Mouse (Mus musculus) macrophage (primary cell): Measurements from ENCODE around the gene Glycam1. TPM values are rescaled to one million over a fixed set of nuclear protein-coding genes. Genes with fewer than 3 reads are reported as not detected.
A peak's percentile ranks its signal among the peaks of the same experiment; 100 is the strongest.
"Not testable (repeated sequence)": the region's sequence is repeated elsewhere in the genome, so short reads cannot be mapped to it uniquely, and the experiment has no call there.

Source experiments
- H3K27ac ChIP-seq: fragments of 350-480 bp; formaldehyde crosslinking; 2 replicates; pipeline ENCODE4 v1.9.0; 2021
- H3K36me3 ChIP-seq: fragments of 350-480 bp; formaldehyde crosslinking; 2 replicates; pipeline ENCODE4 v1.9.0; 2021; ENCODE audit errors: inconsistent target
- H3K4me3 ChIP-seq: fragments of 350-480 bp; formaldehyde crosslinking; 2 replicates; pipeline ENCODE4 v1.9.0; 2021; ENCODE audit errors: inconsistent target
- H3K79me2 ChIP-seq: fragments of 350-480 bp; formaldehyde crosslinking; 2 replicates; pipeline ENCODE4 v1.9.0; 2021; ENCODE audit errors: inconsistent target
- WGBS: methylation state at CpG from one replicate; pipeline ENCODE4 v1.1.7; 2026; ENCODE audit warnings: inconsistent platforms; ENCODE audit not compliant: missing documents; 5-methylcytosine and 5-hydroxymethylcytosine counted together
- polyA plus RNA-seq: library from polyadenylated mRNA; stranded (reverse); fragments of 250-400 nt; gene quantifications from 3 replicates; pipeline ENCODE4 v1.2.4, GENCODE M21; 2018; ENCODE audit warnings: inconsistent platforms
- total RNA-seq, 78 experiments: library from RNA; depleted of rRNA; stranded (reverse); fragments of 250-400 nt; gene quantifications; 1 replicate in 9 of 78; 2 replicates in 24 of 78; 3 replicates in 43 of 78; 4 replicates in 2 of 78; pipeline ENCODE4 v1.2.4; 2018; ENCODE audit warnings: inconsistent platforms in 56 of 78

Gene Glycam1
- not detected for total RNA-seq (2018; cell fraction: chromatin; rRNA removed)
- not detected for total RNA-seq (2018; cell fraction: cytosol; rRNA removed)
- total RNA-seq (2018; cell fraction: nucleus; rRNA removed): not detected
- polyA plus RNA-seq: not detected in 3 replicates

- Histone ChIP-seq H3K4me3 (no peak within 1 kb of the TSS), H3K27ac (no peak within 1 kb of the TSS), H3K79me2 (no peaks in the 10 kb centered on the region), H3K36me3 (no peaks in the 10 kb centered on the region)
Observed at GRCm38 (mm10) chr15:103564981-103565380, at the start of gene Glycam1. Glycam1 (minus strand) TSS chr15:103565081.

- Histone ChIP-seq H3K36me3 (no peaks in the 10 kb centered on the region), H3K79me2 (no peaks in the 10 kb centered on the region), H3K4me3 (no peak overlapping the region), H3K27ac (no peak overlapping the region)
- 80% methylated on average over 1 of the region's 1 CpGs for WGBS
Observed at GRCm38 (mm10) chr15:103604481-103604880, 39.6 kb upstream of the Glycam1 start.

DNA sequence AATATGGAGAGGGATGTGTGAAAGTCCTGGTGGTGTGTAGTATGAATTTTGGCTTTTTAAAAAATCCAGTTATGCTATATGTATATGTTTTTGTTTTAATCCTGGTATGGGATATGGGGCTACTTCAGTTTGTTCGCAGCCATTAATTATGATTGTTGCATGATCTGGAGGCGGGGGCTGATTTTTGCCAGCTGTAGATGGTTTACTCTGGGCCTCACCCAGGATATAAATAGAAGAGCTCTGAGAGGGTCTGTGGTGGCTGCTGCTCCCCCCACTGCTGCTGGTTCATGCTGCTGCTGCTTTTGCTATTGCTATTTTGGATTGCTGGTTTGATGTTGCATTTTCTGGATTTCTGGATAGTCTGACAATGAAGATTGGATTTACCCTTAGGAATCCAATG, 25.9 kb upstream of the Glycam1 start:
- Histone ChIP-seq H3K27ac (no peak overlapping the region), H3K79me2 (no peaks in the 10 kb centered on the region), H3K36me3 (no peaks in the 10 kb centered on the region), H3K4me3 (no peak overlapping the region)
- WGBS: 97% methylated on average over 2 of the region's 2 CpGs

DNA sequence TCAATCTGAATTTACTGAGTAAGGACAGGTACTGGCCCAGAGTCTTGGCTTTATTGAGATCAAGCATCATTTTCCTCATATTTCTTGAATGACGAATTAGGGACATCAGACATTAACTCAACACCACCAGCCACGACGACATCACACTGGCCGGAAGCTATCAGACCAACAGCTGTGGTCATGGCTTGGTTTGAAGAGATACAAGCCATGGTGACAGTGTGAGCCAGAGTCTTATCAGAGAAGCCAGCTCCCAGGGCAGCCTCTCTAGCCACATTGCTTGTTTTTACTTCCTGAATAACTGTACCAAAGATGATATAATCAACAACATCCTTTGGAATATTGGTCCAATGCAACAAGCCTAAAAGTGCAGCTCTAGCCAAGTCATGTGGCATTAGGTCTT, 22.9 kb upstream of the Glycam1 start:
- not testable (repeated sequence) for H3K4me3 ChIP-seq, H3K36me3 ChIP-seq, H3K27ac ChIP-seq, H3K79me2 ChIP-seq
- WGBS: 44% methylated on average over 3 of the region's 4 CpGs

GRCm38 (mm10) chr15:103585876-103586275, 21.0 kb upstream of the Glycam1 start:
- WGBS: 93% methylated on average over 2 of the region's 2 CpGs
- Histone ChIP-seq H3K79me2 (no peaks in the 10 kb centered on the region), H3K27ac (no peak overlapping the region), H3K4me3 (no peak overlapping the region), H3K36me3 (no peaks in the 10 kb centered on the region)

GRCm38 (mm10) chr15:103552096-103552690, 12.7 kb downstream of the Glycam1 start:
- Histone ChIP-seq H3K79me2 (no peaks in the 10 kb centered on the region), H3K27ac (no peak overlapping the region), H3K36me3 (no peaks in the 10 kb centered on the region), H3K4me3 (no peak overlapping the region)
- 42% methylated on average over 2 of the region's 3 CpGs for WGBS

- 10% methylated on average over 1 of the region's 1 CpGs for WGBS
- H3K27ac ChIP-seq: no peak overlapping the region
- H3K36me3 ChIP-seq: no peaks in the 10 kb centered on the region
- H3K79me2 ChIP-seq: no peaks in the 10 kb centered on the region
- no peak overlapping the region for H3K4me3 ChIP-seq
Observed at GRCm38 (mm10) chr15:103551053-103551452, 13.8 kb downstream of the Glycam1 start.

GRCm38 (mm10) chr15:103549475-103549874, 15.4 kb downstream of the Glycam1 start:
- H3K4me3 ChIP-seq: no peak overlapping the region
- H3K36me3 ChIP-seq: no peaks in the 10 kb centered on the region
- 44% methylated on average over 1 of the region's 1 CpGs for WGBS
- peak overlapping the region; percentile 92 for H3K27ac ChIP-seq
- no peaks in the 10 kb centered on the region for H3K79me2 ChIP-seq

DNA sequence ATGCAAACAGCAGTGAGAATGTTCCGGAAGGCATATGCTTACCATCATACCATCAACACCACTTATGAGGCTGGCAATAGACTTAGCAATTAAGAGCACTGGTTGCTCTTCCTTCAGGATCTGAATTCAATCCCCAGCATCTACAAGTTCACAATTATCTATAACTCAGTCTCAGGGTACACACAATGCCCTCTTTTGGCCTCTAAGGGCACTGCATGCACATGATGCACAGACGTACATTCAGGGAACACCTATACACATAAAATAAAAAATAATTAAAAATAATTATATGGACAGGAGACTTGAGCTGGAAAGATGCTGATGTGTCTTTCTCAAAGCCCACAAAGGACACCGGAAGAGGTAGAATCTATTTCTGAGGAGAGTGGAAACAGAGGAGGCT, 16.9 kb downstream of the Glycam1 start:
- Histone ChIP-seq H3K79me2 (no peaks in the 10 kb centered on the region), H3K36me3 (no peaks in the 10 kb centered on the region), H3K4me3 (no peak overlapping the region), H3K27ac (no peak overlapping the region)
- WGBS: 90% methylated on average over 3 of the region's 3 CpGs

- no peaks in the 10 kb centered on the region for H3K36me3 ChIP-seq
- no peak overlapping the region for H3K27ac ChIP-seq
- no peak overlapping the region for H3K4me3 ChIP-seq
- H3K79me2 ChIP-seq: no peaks in the 10 kb centered on the region
Observed at GRCm38 (mm10) chr15:103542526-103542925, 22.4 kb downstream of the Glycam1 start.

DNA sequence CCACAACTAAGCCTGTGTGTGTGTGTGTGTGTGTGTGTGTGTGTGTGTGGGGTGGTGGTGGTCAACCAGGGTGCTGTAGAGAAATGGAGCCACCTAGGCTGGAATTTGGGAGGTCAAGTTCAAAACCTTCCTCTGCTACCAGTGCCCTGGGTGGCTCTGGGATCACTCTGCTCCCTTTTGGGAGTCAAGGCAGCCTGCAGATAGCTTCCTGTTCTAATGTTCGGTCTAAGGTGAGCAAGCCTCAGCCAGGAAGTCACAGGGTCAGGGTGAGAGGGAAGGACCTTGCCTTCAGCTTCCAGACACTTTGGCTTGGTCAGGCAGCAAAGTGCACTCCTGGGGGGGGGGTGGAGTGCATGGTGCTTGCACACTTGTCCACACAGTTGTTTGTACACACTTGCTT, 24.2 kb downstream of the Glycam1 start:
- no peaks in the 10 kb centered on the region for H3K79me2 ChIP-seq
- no peak overlapping the region for H3K27ac ChIP-seq
- no peaks in the 10 kb centered on the region for H3K36me3 ChIP-seq
- 22% methylated on average over 1 of the region's 1 CpGs for WGBS
- H3K4me3 ChIP-seq: no peak overlapping the region

DNA sequence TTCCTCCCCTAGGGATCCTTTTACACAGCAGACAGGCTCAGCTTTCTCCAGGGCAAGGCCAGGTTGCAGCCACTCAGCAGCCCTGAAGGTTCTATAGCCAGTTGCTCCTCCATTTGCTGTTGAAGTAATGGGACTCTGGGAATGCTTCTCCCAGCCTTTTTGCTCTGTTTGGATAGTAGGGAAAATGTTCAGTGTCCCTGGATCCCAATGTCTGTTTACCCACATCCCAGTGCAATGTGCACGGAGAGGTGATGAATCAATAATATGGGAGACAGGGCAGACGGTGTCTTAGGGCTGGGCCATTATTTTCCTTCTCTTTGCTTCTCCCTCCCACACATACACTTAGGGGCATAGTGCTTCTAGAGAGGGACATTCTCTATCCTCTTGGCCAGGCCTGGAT, 25.6 kb downstream of the Glycam1 start:
- H3K79me2 ChIP-seq: no peaks in the 10 kb centered on the region
- no peaks in the 10 kb centered on the region for H3K36me3 ChIP-seq
- H3K27ac ChIP-seq: no peak overlapping the region
- no peak overlapping the region for H3K4me3 ChIP-seq
- WGBS: 94% methylated on average over 2 of the region's 2 CpGs

DNA sequence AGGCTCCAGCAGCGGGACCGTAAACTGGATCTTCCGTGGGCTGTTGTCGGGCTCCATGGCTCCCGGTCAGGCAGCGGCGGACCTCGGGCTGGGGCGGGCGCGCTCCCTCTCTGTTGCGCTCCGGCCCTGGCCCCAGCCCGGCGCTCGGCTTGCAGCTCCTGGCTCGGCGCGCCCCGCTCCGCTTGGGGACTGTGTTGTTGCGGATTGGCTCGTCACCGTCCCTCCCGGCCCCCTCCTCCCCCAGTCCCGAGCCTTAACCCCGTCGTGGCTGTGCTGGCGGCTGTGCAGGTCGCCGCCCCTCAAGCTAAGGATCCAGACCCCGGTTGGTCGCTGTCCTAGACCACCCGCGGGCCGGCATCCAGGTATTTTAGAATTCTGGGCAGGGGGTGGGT, 27.1 kb downstream of the Glycam1 start, which contains the start of gene Ppp1r1a:
Gene Ppp1r1a (minus strand): TSS at position 182 of the 392 bp plus-strand sequence.
- Histone ChIP-seq H3K36me3 (no peaks in the 10 kb centered on the region), H3K79me2 (no peaks in the 10 kb centered on the region), H3K27ac (no peak within 1 kb of the TSS), H3K4me3 (no peak within 1 kb of the TSS)
- WGBS: 1% methylated on average over 30 of the region's 36 CpGs

- no peaks in the 10 kb centered on the region for H3K79me2 ChIP-seq
- WGBS: 16% methylated on average over 37 of the region's 37 CpGs
- H3K4me3 ChIP-seq: no peak overlapping the region
Observed at GRCm38 (mm10) chr15:103537011-103537821, 27.7 kb downstream of the Glycam1 start.

DNA sequence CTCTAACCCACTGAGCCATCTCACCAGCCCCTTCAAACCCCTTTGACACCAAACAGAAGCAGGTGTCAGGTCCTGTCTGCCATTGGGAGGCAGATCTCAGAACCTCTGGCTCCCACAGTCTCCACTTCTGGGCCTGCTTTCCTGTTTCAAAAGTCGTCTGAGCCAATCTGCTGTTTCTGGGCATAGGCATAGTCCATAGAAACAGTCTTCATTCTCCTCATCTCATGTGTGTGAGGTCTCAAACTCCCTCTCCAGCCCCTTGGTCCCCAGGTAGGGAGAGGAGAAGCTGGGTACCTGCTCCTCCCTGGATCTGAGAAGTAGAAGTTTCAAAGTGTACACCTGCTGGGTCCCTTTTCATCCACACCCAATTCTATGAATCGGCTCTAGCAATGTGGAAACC, 28.4 kb downstream of the Glycam1 start:
- 50% methylated on average over 2 of the region's 2 CpGs for WGBS
- H3K36me3 ChIP-seq: no peaks in the 10 kb centered on the region
- no peaks in the 10 kb centered on the region for H3K79me2 ChIP-seq
- no peak overlapping the region for H3K27ac ChIP-seq
- no peak overlapping the region for H3K4me3 ChIP-seq

More at GRCm38 (mm10) chr15:103537011-103537821, 27.7 kb downstream of the Glycam1 start:
- H3K36me3 ChIP-seq: no peaks in the 10 kb centered on the region
- no peak overlapping the region for H3K27ac ChIP-seq
